8 mouse cellular contexts compared by ENCODE assay signal in genomic region chr1:39761211-39762024, GRCm38 (mm10). TPM values are rescaled to one million over a fixed set of nuclear protein-coding genes. Genes with fewer than 3 reads are reported as not detected.
DNase-seq lines count a peak whose midpoint lies in the region; ATAC-seq and TF ChIP-seq lines count a peak whose summit lies in the region.

No protein-coding gene starts in this region.

- H3K4me1 ChIP-seq in heart, postnatal 0 days (ENCODE audit: control insufficient read depth, insufficient read depth): peaks cover 32% of the 10 kb centered on the region
- H3K4me1 ChIP-seq in liver, embryonic 12.5 days: peaks cover 23% of the 10 kb centered on the region
- peaks cover 6% of the 10 kb centered on the region for H3K4me1 ChIP-seq in testis, adult 2 months (ENCODE audit: control insufficient read depth, insufficient read depth, low read length)

- peak overlapping the region; percentile 89 for H3K27ac ChIP-seq in heart, postnatal 0 days (ENCODE audit: low read depth)
- H3K27ac ChIP-seq in liver, embryonic 12.5 days: peak overlapping the region; percentile 28; the same call in 1 of the 2 replicates
- H3K27ac ChIP-seq in testis, adult 2 months (ENCODE audit: control insufficient read depth, insufficient read depth, low read depth, low read length): peak overlapping the region; percentile 79

- no peak for TF ChIP-seq POLR2A in testis, adult 2 months (IDR thresholded peaks at IDR 0.05; ENCODE audit: control insufficient read depth, low read depth, low read length)

- WGBS in heart, postnatal 0 days: 4% methylated on average over 22 of the region's 22 CpGs
- 5% methylated on average over 22 of the region's 22 CpGs for WGBS in liver, embryonic 12.5 days (ENCODE audit: insufficient replicate concordance)

- no peaks in the 10 kb centered on the region for H3K9me3 ChIP-seq in heart, postnatal 0 days (replicated peaks; ENCODE audit: control insufficient read depth, low read length)
- H3K9me3 ChIP-seq in liver, embryonic 12.5 days (replicated peaks): no peaks in the 10 kb centered on the region

- H3K4me2 ChIP-seq in heart, postnatal 0 days (ENCODE audit: low read depth, low read length): peak overlapping the region; percentile 63
- peak overlapping the region; percentile 44 for H3K4me2 ChIP-seq in liver, embryonic 12.5 days

- peak; percentile 45 for ATAC-seq in heart, postnatal 0 days (ENCODE audit: insufficient read depth, low read depth)
- 0 out of 2 replicates have a peak, but pooled peaks have one; percentile 32 for ATAC-seq in liver, embryonic 12.5 days

- peak overlapping the region; percentile 34 for H3K4me3 ChIP-seq in heart, postnatal 0 days (ENCODE audit: low read depth, low read length)
- H3K4me3 ChIP-seq in liver, embryonic 12.5 days: peak overlapping the region; percentile 11
- 0 out of 2 replicates have a peak overlapping the region, but pooled peaks have one; percentile 7 for H3K4me3 ChIP-seq in testis, adult 2 months (ENCODE audit: control insufficient read depth, low read depth, low read length)

- no peaks in the 10 kb centered on the region for H3K27me3 ChIP-seq in heart, postnatal 0 days (ENCODE audit: control insufficient read depth, insufficient read depth, low read length)
- no peaks in the 10 kb centered on the region; the same call in 1 of the 2 replicates for H3K27me3 ChIP-seq in liver, embryonic 12.5 days (replicated peaks)
- H3K27me3 ChIP-seq in testis, adult 2 months (ENCODE audit: control insufficient read depth, insufficient read depth, low read length): no peaks in the 10 kb centered on the region

- peak overlapping the region; percentile 34; the same call in 1 of the 2 replicates for H3K9ac ChIP-seq in heart, postnatal 0 days (replicated peaks; ENCODE audit: low read depth, low read length)
- H3K9ac ChIP-seq in liver, embryonic 12.5 days: no peak overlapping the region

- peak; percentile 79 for TF ChIP-seq CTCF in heart, postnatal 0 days (IDR thresholded peaks at IDR 0.05; ENCODE audit: low read depth)
- peak; percentile 31; the same call in 1 of the 2 replicates for TF ChIP-seq CTCF in testis, adult 2 months (IDR thresholded peaks at IDR 0.05; ENCODE audit: control insufficient read depth, insufficient read depth, insufficient replicate concordance, low read depth, low read length)

- no peaks in the 10 kb centered on the region for H3K36me3 ChIP-seq in heart, postnatal 0 days (replicated peaks; ENCODE audit: control insufficient read depth, insufficient read depth, low read length)
- H3K36me3 ChIP-seq in liver, embryonic 12.5 days: no peaks in the 10 kb centered on the region
- no peaks in the 10 kb centered on the region for H3K36me3 ChIP-seq in testis, adult 2 months (ENCODE audit: control insufficient read depth, insufficient read depth, low read length)

- TF ChIP-seq EP300 in heart, postnatal 0 days (IDR thresholded peaks at IDR 0.05; ENCODE audit: low read depth): peak; percentile 46; the same call in 1 of the 2 replicates

- DNase-seq in 416B (ENCODE audit: low read depth): peak; percentile 94
- DNase-seq in adrenal gland, postnatal 36 days: peak; percentile 77 to 81
- DNase-seq in fibroblast of lung, adult 2 months (ENCODE audit: low read depth): peak; percentile 87
- peak; percentile 66 for DNase-seq in heart, postnatal 0 days (ENCODE audit: low spot score)
- DNase-seq in kidney, postnatal 25 days: peak; percentile 80 to 84
- DNase-seq in naive thymus-derived CD4-positive, alpha-beta T cell, adult 2 months (ENCODE audit: low read depth): peak; percentile 65

RNA-seq across cellular contexts. Expression of gene Rfx8, which starts 40.6 kb away (rescaled TPM):
- under 1 TPM in 1 of 2 experiments, not detected in 1; 0.20 TPM for total RNA-seq in adrenal gland, postnatal 36 days (2021)
- not detected in 2 replicates for total RNA-seq in heart, postnatal 0 days (2014; rRNA removed; ENCODE audit: low replicate concordance)
- 0.68 and 0.71 TPM in 2 replicates for polyA plus RNA-seq in heart, postnatal 0 days (2015; fragmentation: Nextera tagmentation; extraction: Ambion mirVana)
- polyA plus RNA-seq in liver, embryonic 12.5 days (2016; fragmentation: Nextera tagmentation; extraction: Ambion mirVana): 0.12 TPM in 2 replicates
- polyA plus RNA-seq in testis, adult 2 months (2012; rRNA removed): 37.8 and 39.1 TPM in 2 replicates

RNA-seq across cellular contexts. Expression of gene Gm3646, which starts 43.7 kb away (rescaled TPM):
- total RNA-seq in adrenal gland, postnatal 36 days (2021): not detected
- 3.4 and 3.7 TPM in 2 replicates for total RNA-seq in heart, postnatal 0 days (2014; rRNA removed; ENCODE audit: low replicate concordance)
- 13.8 and 17.4 TPM in 2 replicates for polyA plus RNA-seq in heart, postnatal 0 days (2015; fragmentation: Nextera tagmentation; extraction: Ambion mirVana)
- not detected in 2 replicates for polyA plus RNA-seq in liver, embryonic 12.5 days (2016; fragmentation: Nextera tagmentation; extraction: Ambion mirVana)
- not detected in 2 replicates for polyA plus RNA-seq in testis, adult 2 months (2012; rRNA removed)

Comparison
In these comparisons a context has a peak if more than half of its experiments do, and no peak if none do; other contexts are left out.
1. Peak in every context shown above with its lines: DNase-seq, ATAC-seq, H3K4me3 ChIP-seq and H3K27ac ChIP-seq.
2. H3K27ac ChIP-seq: peak in every context shown above with its lines; median percentile 89 in heart, postnatal 0 days; 79 in testis, adult 2 months; 28 in liver, embryonic 12.5 days.
3. RNA of gene Rfx8, which starts 40.6 kb away (polyA plus RNA-seq): 37.8 to 39.1 TPM in testis, adult 2 months; 0.68 to 0.71 TPM in heart, postnatal 0 days and 0.12 TPM in liver, embryonic 12.5 days; every median in the first group is over 10 times any median in the second.
4. RNA of gene Gm3646, which starts 43.7 kb away (polyA plus RNA-seq): 13.8 to 17.4 TPM in heart, postnatal 0 days; not detected in liver, embryonic 12.5 days and not detected in testis, adult 2 months; every median in the first group is over 10 times any median in the second.